Mouse (Mus musculus) hindbrain, embryonic 10.5 days (tissue): ENCODE measurements at regions not wholly inside any gene's neighbourhood (a gene's known extent, or its start where the extent isn't known, plus 50 kb on each side); places are given as distances from the start of the nearest gene placed in this dataset.
A peak's percentile ranks its signal among the peaks of the same experiment; 100 is the strongest.
"Not testable (repeated sequence)": the region's sequence is repeated elsewhere in the genome, so short reads cannot be mapped to it uniquely, and the experiment has no call there.

Experiments
- DNase-seq: peaks from one replicate; pipeline ENCODE4 v3.0.0-alpha.2; 2017; ENCODE audit warnings: low spot score
- H3K27ac ChIP-seq: fragments of 300-500 bp; sonication (generic); 2 replicates; pipeline ENCODE4 v1.5.1; 2016; ENCODE audit warnings: mild to moderate bottlenecking, moderate library complexity
- H3K27me3 ChIP-seq: fragments of 300-500 bp; sonication (generic); 2 replicates; pipeline ENCODE4 v1.6.1; 2016; ENCODE audit warnings: mild to moderate bottlenecking; ENCODE audit not compliant: poor library complexity, insufficient read depth, severe bottlenecking
- H3K36me3 ChIP-seq: fragments of 300-500 bp; sonication (generic); 2 replicates; pipeline ENCODE4 v1.6.1; 2016; ENCODE audit warnings: mild to moderate bottlenecking, moderate library complexity
- H3K4me1 ChIP-seq: fragments of 300-500 bp; sonication (generic); replicated peaks from 2 replicates; pipeline ENCODE4 v1.6.1; 2016; ENCODE audit warnings: mild to moderate bottlenecking
- H3K4me3 ChIP-seq: fragments of 300-500 bp; sonication (generic); 2 replicates; pipeline ENCODE4 v1.5.1; 2016; ENCODE audit warnings: mild to moderate bottlenecking, moderate library complexity
- H3K9me3 ChIP-seq: fragments of 300-500 bp; sonication (generic); 2 replicates; pipeline ENCODE4 v1.6.1; 2016; ENCODE audit warnings: mild to moderate bottlenecking, moderate library complexity
- WGBS: fragments of 180-500 bp; shearing (Covaris S2); methylation state at CpG from one replicate; pipeline ENCODE4 v1.1.7; 2016; 5-methylcytosine and 5-hydroxymethylcytosine counted together

GRCm38 (mm10) chr15:17356586-17356985, 628.0 kb downstream of the Cdh9 start:
- Histone ChIP-seq H3K9me3 (no peaks in the 10 kb centered on the region), H3K27ac (peak overlapping the region; percentile 50; the same call in 1 of the 2 replicates), H3K36me3 (no peaks in the 10 kb centered on the region), H3K4me1 (0 out of 2 replicates have a peak, but pooled peaks cover 4% of the 10 kb centered on the region), H3K4me3 (no peak overlapping the region), H3K27me3 (no peaks in the 10 kb centered on the region)
- DNase-seq = no peak

- Histone ChIP-seq H3K36me3 (no peaks in the 10 kb centered on the region), H3K9me3 (no peaks in the 10 kb centered on the region), H3K27ac (peak overlapping the region; percentile 54; the same call in 1 of the 2 replicates), H3K4me3 (no peak overlapping the region), H3K4me1 (0 out of 2 replicates have a peak, but pooled peaks cover 4% of the 10 kb centered on the region), H3K27me3 (no peaks in the 10 kb centered on the region)
- no peak for DNase-seq
- WGBS = 51% methylated on average over 2 of the region's 2 CpGs
These were observed 628.7 kb downstream of the Cdh9 start for GRCm38 (mm10) chr15:17357083-17357774.

- Histone ChIP-seq H3K27me3 (no peaks in the 10 kb centered on the region), H3K27ac (no peak overlapping the region), H3K4me1 (no peaks in the 10 kb centered on the region), H3K36me3 (no peaks in the 10 kb centered on the region), H3K9me3 (no peaks in the 10 kb centered on the region), H3K4me3 (no peak overlapping the region)
- WGBS = 98% methylated on average over 1 of the region's 1 CpGs
- DNase-seq = no peak
These were observed 676.1 kb downstream of the Cdh9 start for GRCm38 (mm10) chr15:17404701-17405100.

GRCm38 (mm10) chr15:17427747-17428146, 699.2 kb downstream of the Cdh9 start:
- no peaks in the 10 kb centered on the region for H3K4me1 ChIP-seq

GRCm38 (mm10) chr15:17431823-17432222, 703.3 kb downstream of the Cdh9 start:
- 79% methylated on average over 4 of the region's 4 CpGs for WGBS
- no peak overlapping the region for H3K27ac ChIP-seq

More at GRCm38 (mm10) chr15:17427747-17428146, 699.2 kb downstream of the Cdh9 start:
- Histone ChIP-seq H3K27me3 (no peaks in the 10 kb centered on the region), H3K9me3 (no peaks in the 10 kb centered on the region), H3K4me3 (no peak overlapping the region), H3K36me3 (no peaks in the 10 kb centered on the region), H3K27ac (no peak overlapping the region)
- no peak for DNase-seq

GRCm38 (mm10) chr15:17435862-17436261, 707.3 kb downstream of the Cdh9 start:
- Histone ChIP-seq H3K36me3 (no peaks in the 10 kb centered on the region), H3K27me3 (no peaks in the 10 kb centered on the region), H3K9me3 (no peaks in the 10 kb centered on the region), H3K4me1 (no peaks in the 10 kb centered on the region), H3K4me3 (no peak overlapping the region), H3K27ac (no peak overlapping the region)
- DNase-seq = no peak
- WGBS = 84% methylated on average over 1 of the region's 1 CpGs

More at GRCm38 (mm10) chr15:17431823-17432222, 703.3 kb downstream of the Cdh9 start:
- Histone ChIP-seq H3K4me1 (no peaks in the 10 kb centered on the region), H3K36me3 (no peaks in the 10 kb centered on the region), H3K9me3 (no peaks in the 10 kb centered on the region), H3K4me3 (no peak overlapping the region), H3K27me3 (no peaks in the 10 kb centered on the region)
- no peak for DNase-seq

- WGBS = 85% methylated on average over 4 of the region's 4 CpGs
- Histone ChIP-seq H3K27me3 (no peaks in the 10 kb centered on the region), H3K4me3 (no peak overlapping the region), H3K4me1 (no peaks in the 10 kb centered on the region), H3K9me3 (no peaks in the 10 kb centered on the region), H3K27ac (no peak overlapping the region), H3K36me3 (no peaks in the 10 kb centered on the region)
- DNase-seq = no peak
These were observed 719.7 kb downstream of the Cdh9 start for GRCm38 (mm10) chr15:17448218-17448617.

GRCm38 (mm10) chr15:17449736-17450135, 721.2 kb downstream of the Cdh9 start:
- not testable (repeated sequence) for H3K4me1 ChIP-seq, H3K36me3 ChIP-seq, H3K27ac ChIP-seq, H3K9me3 ChIP-seq, H3K27me3 ChIP-seq, DNase-seq, H3K4me3 ChIP-seq
- WGBS = 92% methylated on average over 3 of the region's 3 CpGs

- Histone ChIP-seq H3K4me3 (no peak overlapping the region), H3K27ac (no peak overlapping the region), H3K27me3 (no peaks in the 10 kb centered on the region), H3K9me3 (no peaks in the 10 kb centered on the region), H3K36me3 (no peaks in the 10 kb centered on the region), H3K4me1 (no peaks in the 10 kb centered on the region)
- no peak for DNase-seq
- 100% methylated on average over 1 of the region's 1 CpGs for WGBS
These were observed 738.5 kb downstream of the Cdh9 start for GRCm38 (mm10) chr15:17467077-17467476.

- Histone ChIP-seq H3K36me3 (no peaks in the 10 kb centered on the region), H3K4me3 (no peak overlapping the region), H3K27ac (no peak overlapping the region), H3K27me3 (no peaks in the 10 kb centered on the region), H3K9me3 (no peaks in the 10 kb centered on the region), H3K4me1 (no peaks in the 10 kb centered on the region)
- 91% methylated on average over 2 of the region's 2 CpGs for WGBS
- DNase-seq = no peak
These were observed 765.0 kb downstream of the Cdh9 start for GRCm38 (mm10) chr15:17493561-17493960.
